Mouse (Mus musculus): ENCODE results near the gene Anxa6.

Anxa6 gene

DNA sequence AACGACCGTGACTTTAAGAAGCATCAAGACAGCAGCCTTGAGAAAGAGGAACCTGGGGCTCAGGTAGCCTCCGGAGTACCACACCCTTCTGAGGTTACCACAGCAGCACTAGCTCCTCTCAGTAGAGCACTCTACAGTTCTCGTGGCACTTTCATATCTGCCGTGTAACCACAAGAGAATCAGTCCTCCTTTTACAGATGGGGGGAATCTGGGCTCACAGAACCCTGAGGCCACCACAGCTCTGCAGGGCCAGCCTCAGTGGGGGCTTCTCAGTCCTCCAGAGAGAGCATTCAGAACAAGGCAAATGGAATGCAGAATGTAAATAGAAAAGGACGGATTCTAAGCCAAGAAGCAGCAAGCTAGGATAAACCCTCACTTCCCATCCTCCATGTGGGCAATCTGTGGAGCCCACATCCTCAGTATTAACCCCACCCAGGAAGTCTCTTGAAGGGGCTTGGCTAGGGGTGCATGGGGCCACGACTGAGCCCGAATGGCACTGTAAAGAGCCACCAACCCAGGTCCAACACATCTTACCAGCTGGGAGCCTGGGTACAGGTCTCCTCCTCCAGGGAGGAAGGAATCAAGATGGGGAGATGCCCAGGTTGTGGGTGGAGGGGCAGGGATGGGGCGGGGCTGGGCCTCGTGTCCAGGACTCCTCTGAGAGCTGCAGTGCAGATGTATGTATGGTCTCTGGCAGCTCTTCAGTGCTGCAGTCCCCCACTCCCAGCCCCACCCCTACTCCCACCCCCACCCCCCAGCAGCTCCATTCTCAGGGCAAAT is 1.8 kb downstream of the Anxa6 start:
- no peak for DNase-seq (ENCODE audit: extremely low read depth, low read depth)

DNA sequence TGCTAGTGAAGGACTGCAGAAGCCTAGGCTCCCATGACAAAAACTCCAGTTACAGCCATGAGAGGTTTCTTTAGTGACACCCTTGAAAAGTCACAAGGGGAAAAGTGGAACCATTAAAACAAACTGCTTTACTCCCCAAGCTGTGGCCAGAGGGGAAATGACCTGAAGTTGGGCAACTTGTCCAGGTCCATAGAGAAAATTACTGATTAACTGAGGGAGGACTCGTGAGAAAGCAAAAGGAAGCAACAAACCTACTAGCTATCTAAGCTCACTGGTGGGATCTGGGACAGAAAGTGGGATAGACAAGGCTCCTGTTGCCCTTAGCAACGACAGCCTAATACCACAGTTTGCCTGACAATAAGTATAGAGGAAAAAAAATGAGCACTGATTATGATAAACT is 4.7 kb downstream of the Anxa6 start:
- DNase-seq (ENCODE audit: extremely low read depth, low read depth), result no peak

DNA sequence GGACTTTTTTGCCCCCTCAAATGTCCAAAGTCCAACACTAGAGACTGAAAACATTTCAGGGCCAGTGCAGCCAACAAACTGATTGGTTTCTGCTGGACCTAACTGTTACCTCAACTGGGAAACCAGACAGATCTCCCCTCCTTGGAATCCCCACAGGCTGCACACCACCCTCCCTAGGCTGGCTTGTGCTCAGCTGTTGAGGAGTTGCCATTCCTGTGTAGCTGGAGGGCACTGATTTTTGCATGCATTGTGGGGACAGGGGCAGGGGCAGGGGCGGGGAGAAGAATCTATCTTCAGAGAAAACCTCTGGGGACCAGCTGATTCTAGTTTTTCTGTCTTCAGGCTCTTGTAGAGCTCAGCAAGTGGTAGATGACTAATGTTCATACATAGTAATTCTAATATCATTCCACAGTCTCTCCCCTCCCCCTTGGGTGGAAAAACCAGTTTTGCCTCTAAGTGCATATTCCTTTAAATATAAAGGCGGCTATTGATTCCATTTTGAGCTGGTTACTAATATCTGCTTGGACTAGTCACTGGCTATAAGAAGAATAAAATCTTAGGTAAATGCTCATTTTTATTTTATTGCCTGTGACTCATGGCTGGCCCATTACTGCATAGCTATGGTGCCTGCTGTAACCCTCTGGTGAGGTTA is 5.9 kb downstream of the Anxa6 start:
- DNase-seq (ENCODE audit: extremely low read depth, low read depth), result no peak

DNA sequence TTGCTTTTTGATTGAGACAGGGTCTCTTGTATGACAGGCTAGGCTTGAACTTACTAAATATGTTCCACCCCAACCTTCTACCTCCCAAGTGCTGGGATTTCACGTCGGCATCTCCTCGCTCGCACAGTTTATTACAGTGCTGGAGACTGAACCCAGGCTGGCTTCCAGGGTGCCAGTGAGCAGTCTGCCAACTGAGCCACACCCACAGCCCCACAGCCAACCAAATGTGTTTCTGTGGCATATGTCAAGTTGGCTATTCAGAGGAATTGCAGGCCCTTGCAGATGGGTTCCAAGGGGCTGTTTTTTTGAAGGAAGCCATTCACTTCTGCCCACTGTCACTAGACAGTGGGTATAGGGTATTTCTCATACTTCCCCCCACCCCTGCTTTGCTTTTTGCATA is 7.3 kb downstream of the Anxa6 start:
- no peak for DNase-seq (ENCODE audit: extremely low read depth, low read depth)

DNA sequence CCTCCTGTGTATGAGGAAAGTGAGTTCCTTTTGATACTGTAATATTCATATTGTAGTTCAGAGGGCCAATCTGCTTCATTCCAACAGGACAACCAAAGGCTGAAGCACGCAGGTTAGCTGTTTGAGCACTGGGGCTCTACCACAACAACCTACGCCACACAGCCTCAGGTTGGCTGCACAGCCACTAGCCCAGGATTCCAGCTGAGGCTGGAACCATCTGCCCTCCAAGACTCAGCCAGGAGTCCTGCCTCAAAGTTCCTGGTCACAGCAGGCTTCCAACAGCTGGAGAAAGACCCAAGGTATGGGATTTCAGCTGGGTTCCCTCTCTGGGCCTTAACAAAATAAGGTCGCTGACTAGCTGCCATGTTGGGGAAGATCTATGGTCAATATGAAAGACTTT is 9.7 kb downstream of the Anxa6 start:
- no peak for DNase-seq (ENCODE audit: extremely low read depth, low read depth)

DNA sequence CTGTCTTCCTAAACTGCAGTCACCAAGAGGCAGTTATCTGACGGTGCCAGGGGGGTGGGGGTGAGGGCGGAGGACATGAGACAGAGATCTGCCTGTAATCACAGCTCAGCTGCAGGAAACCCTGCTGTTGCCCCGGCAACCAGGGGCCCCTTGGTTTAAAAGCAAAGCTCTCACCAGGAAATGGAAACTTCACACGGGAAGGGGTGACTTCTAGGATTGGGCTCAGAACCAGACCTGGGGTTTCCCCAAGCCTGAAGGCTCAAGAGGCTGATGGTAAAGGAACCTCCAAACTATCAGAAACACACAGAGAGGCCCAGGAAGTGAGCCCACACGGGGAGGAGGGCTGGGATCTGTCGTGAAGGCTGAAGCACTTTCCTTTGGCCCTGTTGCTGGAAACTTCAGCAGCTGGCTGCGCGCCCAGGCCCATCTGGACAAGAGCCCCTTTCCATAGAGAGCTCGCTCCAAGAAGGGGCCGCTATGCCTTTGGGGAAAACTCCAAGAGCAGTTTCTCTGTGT is 10.1 kb downstream of the Anxa6 start:
- DNase-seq (ENCODE audit: extremely low read depth, low read depth), result peak; percentile 60

DNA sequence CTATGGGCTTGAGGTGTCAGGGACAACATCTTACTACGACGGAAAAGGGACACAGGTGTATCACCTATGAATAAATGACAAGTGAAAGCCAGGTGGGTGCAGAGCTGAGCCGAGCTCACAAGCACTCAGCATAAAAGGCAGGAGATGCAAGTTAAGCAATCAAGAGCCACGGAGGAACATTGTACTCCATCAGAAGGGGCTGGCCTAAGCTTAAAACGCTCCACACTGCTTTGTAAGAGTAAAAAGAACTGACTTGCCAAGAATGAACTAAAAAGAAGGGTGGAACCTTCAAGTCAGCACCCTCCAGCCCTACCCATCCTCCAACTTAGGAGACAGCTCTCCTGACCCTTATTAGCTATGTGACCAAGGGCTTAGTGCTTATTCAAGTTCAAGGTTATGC is 10.7 kb downstream of the Anxa6 start:
- no peak for DNase-seq (ENCODE audit: extremely low read depth, low read depth)

DNA sequence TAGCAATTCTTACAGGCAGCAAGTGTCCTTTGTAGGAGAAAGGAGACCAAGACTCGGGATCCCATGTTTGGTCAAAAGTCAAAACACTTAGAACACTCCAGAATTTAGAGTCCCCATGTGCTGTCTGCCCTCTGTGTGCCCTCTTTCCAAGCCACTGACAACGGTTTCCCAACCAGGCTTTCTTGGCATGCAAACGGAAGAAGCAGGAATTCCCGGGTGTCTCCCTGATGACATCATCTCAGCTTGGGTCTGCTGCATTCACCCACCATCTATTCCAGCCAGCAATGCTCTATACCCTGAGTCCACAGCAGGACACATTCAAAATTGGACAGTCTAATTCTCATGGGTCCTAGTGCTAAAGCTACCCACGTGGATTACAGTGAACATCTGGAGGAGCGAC is 11.4 kb downstream of the Anxa6 start:
- DNase-seq (ENCODE audit: extremely low read depth, low read depth), result no peak

DNA sequence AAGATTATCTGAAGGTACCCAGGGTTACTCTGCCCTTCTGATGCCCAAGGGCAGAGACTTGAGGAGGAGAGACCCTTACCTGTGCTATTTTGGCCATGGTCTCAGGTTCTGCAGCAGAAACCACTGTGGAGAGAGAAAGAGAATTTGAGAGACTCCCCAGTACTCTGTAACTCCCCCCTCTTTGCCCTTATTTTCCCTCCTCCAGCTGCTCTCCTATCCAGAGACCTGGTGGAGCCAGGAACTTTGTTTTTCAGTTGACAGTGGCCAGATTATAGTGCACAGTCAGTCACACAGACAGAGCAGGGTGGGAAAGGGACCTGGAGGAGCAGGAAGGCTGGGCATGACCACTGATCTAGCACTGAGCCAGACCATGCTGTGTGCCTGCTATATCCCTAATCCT is 11.8 kb downstream of the Anxa6 start:
- no peak for DNase-seq (ENCODE audit: extremely low read depth, low read depth)

DNA sequence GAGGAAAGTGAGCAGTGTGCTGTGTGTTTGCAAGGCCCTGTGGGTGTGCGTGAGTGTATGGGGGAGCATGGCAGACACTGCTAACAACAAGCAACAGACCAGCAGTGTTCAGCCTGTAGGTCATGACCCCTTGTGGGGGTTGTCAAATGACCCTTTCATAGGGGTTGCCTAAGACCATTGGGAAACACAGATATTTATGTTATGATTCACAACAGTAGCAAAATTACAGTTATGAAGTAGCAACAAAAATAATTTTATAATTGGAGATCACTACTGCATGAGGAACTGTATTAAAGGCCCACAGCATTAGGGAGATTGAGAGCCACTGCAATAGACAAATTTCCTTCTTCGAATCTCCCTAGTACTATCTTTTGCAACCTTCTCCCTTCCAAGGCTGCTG is 13.5 kb downstream of the Anxa6 start:
- DNase-seq (ENCODE audit: extremely low read depth, low read depth), result no peak

DNA sequence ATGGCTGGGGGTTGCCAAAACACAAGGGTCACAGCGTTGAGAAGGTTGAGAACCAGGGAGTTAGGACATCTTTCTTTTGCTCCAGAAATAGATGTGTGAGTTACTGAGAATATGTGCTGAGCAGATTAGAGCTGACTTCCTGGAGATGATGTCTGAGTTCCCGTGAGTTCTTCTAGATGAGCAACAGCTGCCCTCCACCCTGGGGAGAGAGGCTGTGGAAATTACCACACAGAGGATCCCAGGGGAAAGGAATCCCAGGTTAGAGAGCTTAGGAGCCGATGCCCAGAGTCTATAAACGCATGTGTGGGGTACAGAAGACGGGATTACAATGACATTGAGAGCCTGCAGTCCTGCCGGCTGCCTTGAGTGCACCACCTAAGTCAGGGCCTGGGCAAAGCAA is 15.2 kb downstream of the Anxa6 start:
- no peak for DNase-seq (ENCODE audit: extremely low read depth, low read depth)

DNA sequence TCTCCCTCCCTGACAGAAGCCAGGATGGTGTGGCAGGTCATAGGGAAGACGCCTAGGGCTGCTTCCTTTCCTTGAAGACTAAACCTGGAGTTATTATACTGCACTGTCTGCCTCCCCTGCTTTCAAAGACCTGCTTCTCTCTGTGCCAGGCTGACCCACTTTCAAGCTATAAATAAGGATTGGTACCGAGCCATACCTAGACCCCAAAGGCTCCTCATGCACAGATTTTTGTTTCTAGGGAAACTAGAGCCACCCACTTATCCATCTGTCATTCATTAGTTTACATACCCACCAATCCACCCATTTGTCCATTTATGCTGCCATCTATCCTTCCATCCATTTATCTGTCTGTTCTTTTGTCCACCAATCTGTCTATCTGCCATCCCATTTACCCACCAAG is 16.0 kb downstream of the Anxa6 start:
- DNase-seq (ENCODE audit: extremely low read depth, low read depth), result no peak

DNA sequence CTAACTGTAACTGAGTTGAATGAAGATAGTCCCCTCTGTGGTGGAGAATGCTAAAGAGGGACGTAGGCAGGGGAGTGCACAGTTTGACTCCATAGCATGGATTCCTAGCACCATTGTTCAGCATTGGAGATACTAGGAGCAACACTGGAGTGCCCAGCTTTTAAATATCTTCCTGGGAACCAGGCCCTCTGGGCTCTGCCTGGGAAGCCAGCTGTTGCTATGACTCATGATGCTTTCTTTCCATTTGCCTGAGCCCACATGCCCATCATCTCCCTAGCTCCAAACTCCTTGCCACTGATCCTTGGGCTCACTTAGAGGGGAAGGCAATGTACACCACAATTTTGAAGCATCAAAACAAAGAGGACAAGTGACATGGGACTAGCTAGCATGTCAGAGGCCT is 16.5 kb downstream of the Anxa6 start:
- DNase-seq (ENCODE audit: extremely low read depth, low read depth), result no peak

DNA sequence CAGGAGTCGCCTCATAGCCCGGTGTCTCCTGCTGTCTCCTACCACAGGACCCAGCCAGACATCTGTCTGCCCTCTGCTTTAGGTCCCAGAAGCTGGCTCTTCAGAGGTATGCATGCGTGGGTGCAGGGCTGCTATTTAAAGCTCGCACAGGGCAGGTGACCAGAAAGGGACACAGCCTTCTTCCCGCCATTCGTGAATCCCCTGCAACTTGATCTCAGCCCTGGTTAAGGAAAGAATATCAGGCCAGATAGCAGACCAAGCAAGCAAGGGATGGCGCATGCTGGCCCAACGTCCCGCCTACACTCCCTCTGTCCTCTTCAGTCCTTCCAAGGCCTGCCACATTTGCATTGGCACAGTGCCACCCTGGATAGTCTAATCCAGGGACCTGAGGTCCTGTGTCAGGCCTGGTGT is 17.4 kb downstream of the Anxa6 start:
- no peak for DNase-seq (ENCODE audit: extremely low read depth, low read depth)

DNA sequence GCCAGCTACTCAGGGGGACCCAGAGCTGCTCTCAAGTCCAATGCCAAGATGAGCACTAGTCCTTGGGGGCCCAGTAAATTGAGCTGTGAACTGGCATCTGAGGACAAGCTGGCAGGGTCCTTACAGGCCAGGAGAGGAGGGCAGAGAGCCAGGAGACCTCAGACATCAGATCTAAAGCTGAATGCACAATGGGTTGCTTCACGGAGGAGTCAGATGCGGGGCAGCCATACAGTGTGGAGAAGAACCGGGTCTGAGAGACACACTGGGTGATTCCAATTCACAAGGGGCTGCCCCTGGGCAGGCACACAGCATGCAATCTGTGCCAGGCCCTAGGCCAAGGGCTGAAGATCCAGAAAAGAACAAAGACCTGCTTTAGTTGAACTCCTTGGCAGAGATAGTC is 18.0 kb downstream of the Anxa6 start:
- DNase-seq (ENCODE audit: extremely low read depth, low read depth), result no peak

DNA sequence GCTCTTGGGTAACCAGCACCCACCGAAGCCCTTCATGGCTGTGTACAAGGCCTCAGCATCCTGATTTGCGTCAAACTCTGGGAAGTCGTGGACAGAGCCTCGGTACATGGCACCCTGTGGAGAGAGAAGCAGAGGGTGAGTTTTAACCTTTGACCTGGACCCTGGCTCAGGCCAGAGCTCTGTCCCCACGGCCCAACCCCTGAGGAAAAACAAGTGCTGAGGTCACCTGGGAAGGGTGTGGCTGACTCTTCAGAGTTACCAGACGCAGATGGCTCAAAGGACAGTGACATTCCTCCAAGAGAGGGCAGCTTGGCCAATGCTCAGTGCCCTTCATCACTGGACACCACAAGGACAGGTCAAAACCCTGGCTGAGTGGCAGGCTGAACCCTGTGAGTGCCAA is 19.4 kb downstream of the Anxa6 start:
- no peak for DNase-seq (ENCODE audit: extremely low read depth, low read depth)

DNA sequence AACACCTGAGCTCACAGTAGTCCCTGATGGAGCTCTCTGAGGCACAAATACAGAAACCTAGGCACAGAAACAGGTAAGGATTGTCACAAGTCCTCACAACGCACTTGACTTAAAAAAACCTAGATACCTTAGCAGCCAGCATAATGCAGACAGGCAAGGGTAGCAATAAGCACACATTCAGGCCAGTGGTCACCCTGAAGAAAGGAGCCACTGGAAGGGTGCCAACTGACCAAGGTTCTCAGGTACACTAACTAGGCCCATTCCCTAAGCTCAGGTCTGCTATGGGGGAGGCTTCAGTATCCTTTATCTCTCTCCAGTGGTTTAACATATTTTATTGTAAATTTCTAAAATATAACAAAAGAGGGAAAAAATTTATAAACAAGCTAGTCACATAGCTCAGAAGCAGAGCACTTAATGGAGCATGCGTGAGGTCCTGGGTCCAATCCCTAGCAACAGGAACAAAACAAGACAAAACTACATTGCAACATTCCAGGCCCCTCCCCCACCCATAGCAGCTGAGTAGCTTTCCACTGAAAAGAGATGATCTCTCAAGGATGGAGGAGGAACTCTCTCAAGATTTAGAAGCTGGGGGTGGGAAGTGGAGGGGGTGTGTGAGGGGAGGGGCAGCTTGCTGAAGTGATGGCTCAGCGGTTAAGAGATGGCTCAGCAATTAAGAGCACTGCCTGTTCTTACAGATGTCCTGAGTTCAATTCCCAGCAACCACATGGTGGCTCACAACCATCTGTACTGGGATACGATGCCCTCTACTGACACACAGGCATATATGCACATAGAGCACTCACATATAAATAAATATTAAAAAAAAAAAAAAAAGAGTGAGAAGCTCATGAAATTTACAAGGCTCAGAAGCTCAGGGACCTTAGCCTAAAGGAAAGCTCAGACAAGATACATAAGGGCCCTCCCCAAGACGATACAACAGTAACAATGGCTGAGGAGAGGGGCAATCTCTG is 20.4 kb downstream of the Anxa6 start:
- no peak for DNase-seq (ENCODE audit: extremely low read depth, low read depth)

DNA sequence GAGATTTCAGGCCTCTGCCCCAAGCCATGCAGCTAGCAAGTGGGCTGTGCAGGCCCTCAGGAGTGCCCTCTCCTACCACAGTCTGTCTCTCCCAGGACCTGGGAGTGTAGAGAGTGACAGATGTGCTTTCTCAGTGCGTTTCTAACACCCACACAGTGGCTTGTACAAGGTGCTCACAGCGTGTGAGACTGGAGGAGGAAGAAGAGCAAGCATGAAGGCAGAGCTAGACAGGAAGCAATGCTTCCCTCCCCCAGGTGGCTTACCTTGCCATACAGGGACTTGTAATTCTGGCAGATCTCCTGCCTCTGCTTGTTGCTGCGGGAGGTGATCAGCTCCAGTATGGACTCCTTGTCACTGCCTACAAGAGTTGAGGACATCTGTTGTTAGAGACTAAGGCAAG is 21.8 kb downstream of the Anxa6 start:
- no peak for DNase-seq (ENCODE audit: extremely low read depth, low read depth)

DNA sequence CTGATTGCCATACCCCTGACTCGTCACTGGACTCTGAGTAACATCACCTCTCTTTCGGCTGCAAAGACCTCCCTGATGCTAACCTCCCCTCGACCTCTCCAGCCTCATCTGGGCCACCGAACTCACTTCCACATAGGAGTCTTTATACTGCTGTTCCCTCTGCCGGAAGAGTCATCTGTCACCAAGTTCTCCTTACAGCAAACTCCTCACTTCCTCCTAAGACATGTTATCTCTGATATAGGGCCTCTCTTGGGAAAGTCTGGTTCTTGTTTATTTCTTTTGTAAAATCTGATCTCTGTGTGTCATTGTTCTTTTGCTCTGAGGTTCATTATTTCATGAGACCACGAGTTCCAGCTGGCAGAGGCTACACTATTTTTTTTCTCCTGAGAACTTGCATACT is 25.0 kb downstream of the Anxa6 start:
- DNase-seq (ENCODE audit: extremely low read depth, low read depth), result peak; percentile 60

DNA sequence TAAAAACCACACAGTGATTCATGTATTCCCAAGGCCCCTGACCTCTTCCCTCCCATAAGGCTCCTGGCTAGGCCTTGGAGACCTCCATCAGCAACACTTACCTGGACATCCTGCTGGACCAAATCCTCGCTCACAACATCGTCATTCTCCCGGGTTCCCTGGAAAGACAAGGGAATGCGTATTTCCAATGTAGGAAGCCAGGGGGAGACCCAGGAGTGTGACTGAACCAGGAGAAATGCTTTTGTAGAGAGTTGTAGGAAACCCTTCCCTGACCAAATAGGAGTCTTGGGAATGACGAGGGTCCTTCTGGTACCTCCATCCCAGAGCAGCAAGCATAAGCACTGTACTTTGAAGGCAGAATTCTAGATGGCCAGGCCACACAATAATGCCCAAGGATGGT is 27.6 kb downstream of the Anxa6 start:
- no peak for DNase-seq (ENCODE audit: extremely low read depth, low read depth)

DNA sequence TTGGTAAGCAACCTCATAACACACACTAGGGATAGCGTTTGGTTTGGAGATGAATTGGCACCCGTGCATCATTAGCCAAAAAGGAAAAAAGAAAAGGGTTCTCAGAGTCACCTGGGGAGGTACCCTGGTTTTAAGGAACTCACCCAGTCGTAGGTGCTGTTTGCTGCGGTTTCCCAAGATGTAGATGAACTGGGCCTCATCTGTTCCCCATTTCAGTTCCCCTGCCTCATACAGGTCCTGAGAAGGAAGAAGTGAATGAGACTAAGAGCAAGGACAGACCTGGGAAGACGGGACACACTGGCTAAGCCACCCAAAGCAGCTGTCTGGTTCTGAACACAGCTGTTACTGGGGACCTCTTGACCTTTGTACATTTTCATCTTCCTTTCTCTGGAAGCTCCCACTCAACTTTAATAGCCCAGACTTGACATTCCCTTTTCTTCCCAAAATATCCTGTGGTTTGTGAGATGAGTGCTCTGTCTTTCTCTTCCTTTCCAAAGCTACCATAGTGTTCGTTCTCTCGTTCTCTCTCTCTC is 28.2 kb downstream of the Anxa6 start:
- DNase-seq (ENCODE audit: extremely low read depth, low read depth), result no peak

DNA sequence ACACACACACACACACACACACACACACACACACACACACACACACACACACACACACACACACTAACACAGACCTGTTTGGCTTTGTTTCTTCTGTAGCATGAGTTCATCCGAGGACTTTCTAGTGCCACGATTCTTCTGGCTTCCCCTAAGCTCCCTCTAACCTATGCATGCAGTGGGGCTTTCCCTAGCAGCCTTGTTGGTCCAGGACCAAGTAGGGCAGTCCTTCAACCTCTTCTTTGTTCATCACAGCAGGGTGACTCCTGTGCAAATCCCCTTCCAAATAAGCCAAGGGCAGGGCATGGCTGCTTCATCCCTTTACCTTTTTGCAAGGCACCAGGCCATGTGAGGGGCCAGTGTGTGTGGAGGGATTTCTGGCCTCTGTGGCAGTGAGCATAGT is 34.5 kb downstream of the Anxa6 start:
- no peak for DNase-seq (ENCODE audit: extremely low read depth, low read depth)
